Mouse (Mus musculus) thymus, adult 2 months (tissue): ENCODE measurements at regions not wholly inside any gene's neighbourhood (a gene's known extent, or its start where the extent isn't known, plus 50 kb on each side); places are given as distances from the start of the nearest gene placed in this dataset.

Experiments used
- DNase-seq: peaks from one replicate; pipeline ENCODE4 v3.0.0; 2021
- H3K27ac ChIP-seq: fragments of 200-500 bp; 2 replicates; pipeline ENCODE4 v1.5.1; 2012; ENCODE audit warnings: low read length, control low read depth; ENCODE audit not compliant: control insufficient read depth, insufficient read depth
- H3K27me3 ChIP-seq: fragments of 200-500 bp; 2 replicates; pipeline ENCODE4 v1.6.1; 2012; ENCODE audit warnings: mild to moderate bottlenecking, low read length, moderate library complexity, mixed read lengths; ENCODE audit not compliant: control insufficient read depth, insufficient read depth
- H3K36me3 ChIP-seq: fragments of 200-500 bp; 2 replicates; pipeline ENCODE4 v1.6.1; 2012; ENCODE audit warnings: mild to moderate bottlenecking, low read length, moderate library complexity; ENCODE audit not compliant: control insufficient read depth, insufficient read depth
- H3K4me1 ChIP-seq: fragments of 200-500 bp; replicated peaks from 2 replicates; pipeline ENCODE4 v1.6.1; 2012; ENCODE audit warnings: low read length; ENCODE audit not compliant: control insufficient read depth, insufficient read depth
- H3K4me3 ChIP-seq: fragments of 200-500 bp; 2 replicates; pipeline ENCODE4 v1.5.1; 2012; ENCODE audit warnings: mild to moderate bottlenecking, low read length, control low read depth, moderate library complexity; ENCODE audit not compliant: control insufficient read depth, insufficient read depth
- CTCF ChIP-seq: fragments of 200-500 bp; IDR thresholded peaks from 2 replicates; pipeline ENCODE4 v1.5.1; 2012; ENCODE audit warnings: mild to moderate bottlenecking, control low read depth, low read length, moderate library complexity, borderline replicate concordance; ENCODE audit not compliant: control insufficient read depth, poor library complexity, insufficient read depth; ENCODE audit errors: extremely low read depth
- POLR2A ChIP-seq: fragments of 200-500 bp; IDR thresholded peaks from 2 replicates; pipeline ENCODE4 v1.6.1; 2012; ENCODE audit warnings: mild to moderate bottlenecking, low read length, control low read depth, moderate library complexity; ENCODE audit not compliant: control insufficient read depth, poor library complexity, insufficient read depth; ENCODE audit errors: extremely low read depth
- WGBS: fragments of 180-500 bp; shearing (Covaris S2); methylation state at CpG from one replicate; pipeline ENCODE4 v1.1.7; 2018; 5-methylcytosine and 5-hydroxymethylcytosine counted together

DNA sequence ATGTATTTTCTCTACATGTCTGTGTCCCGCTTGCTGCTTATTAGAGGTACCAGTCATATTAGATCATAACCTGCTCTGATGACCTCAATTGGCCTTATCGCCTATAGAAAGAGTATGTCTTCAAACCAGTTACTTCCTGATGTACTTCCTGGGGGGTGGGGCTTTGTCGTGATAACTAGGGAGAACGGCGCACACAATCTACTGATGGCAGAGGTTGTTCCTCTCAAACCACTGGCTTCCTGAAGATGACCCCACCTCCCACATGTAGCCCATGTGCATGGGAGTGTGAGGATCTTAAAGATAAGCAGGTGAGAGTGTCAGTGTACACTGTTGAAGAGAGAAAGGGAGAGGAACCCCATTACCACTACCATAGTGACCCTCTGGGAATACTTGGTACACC lies 84.4 kb upstream of the Cd93 start:
- no peak for DNase-seq
- Histone ChIP-seq H3K36me3 (no peaks in the 10 kb centered on the region), H3K4me3 (no peak overlapping the region), H3K27ac (no peak overlapping the region), H3K4me1 (no peaks in the 10 kb centered on the region), H3K27me3 (no peaks in the 10 kb centered on the region)
- WGBS: 28% methylated on average over 5 of the region's 5 CpGs
- TF ChIP-seq POLR2A: no peak
- no peak for TF ChIP-seq CTCF

- TF ChIP-seq CTCF (no peak), POLR2A (no peak)
- 95% methylated on average over 6 of the region's 6 CpGs for WGBS
- Histone ChIP-seq H3K4me1 (no peaks in the 10 kb centered on the region), H3K36me3 (no peaks in the 10 kb centered on the region), H3K27me3 (no peaks in the 10 kb centered on the region), H3K4me3 (no peak overlapping the region), H3K27ac (no peak overlapping the region)
- DNase-seq: no peak
Observed at GRCm38 (mm10) chr2:148525496-148525895, 82.1 kb upstream of the Cd93 start.

GRCm38 (mm10) chr2:148523401-148523800 lies 80.0 kb upstream of the Cd93 start:
- Histone ChIP-seq H3K27me3 (no peaks in the 10 kb centered on the region), H3K36me3 (no peaks in the 10 kb centered on the region), H3K27ac (no peak overlapping the region), H3K4me3 (no peak overlapping the region), H3K4me1 (no peaks in the 10 kb centered on the region)
- TF ChIP-seq CTCF (no peak), POLR2A (no peak)
- no peak for DNase-seq
- 89% methylated on average over 3 of the region's 3 CpGs for WGBS

DNA sequence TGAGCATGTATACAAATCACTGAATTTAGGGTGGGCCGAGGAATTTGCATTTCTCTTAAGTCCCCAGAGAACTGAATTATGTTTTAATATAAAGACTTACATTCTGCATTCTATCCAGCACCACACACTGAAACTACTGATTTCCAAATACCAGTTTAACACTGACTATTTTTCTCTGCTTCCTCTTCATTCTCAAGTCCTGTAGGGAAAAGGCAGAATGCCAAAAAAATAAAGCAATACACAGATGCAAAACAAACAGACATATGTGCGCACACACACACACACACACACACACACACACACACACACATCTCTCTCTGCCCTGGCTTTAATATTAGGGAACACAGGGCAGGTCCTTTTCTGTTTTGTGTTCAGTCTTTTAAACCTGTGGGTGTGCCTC lies 79.6 kb upstream of the Cd93 start:
- no peak for DNase-seq
- 86% methylated on average over 2 of the region's 2 CpGs for WGBS
- no peak overlapping the region for H3K4me3 ChIP-seq
- no peak overlapping the region for H3K27ac ChIP-seq
- H3K27me3 ChIP-seq: no peaks in the 10 kb centered on the region
- no peak for TF ChIP-seq POLR2A
- no peak for TF ChIP-seq CTCF
- no peaks in the 10 kb centered on the region for H3K4me1 ChIP-seq
- no peaks in the 10 kb centered on the region for H3K36me3 ChIP-seq

DNA sequence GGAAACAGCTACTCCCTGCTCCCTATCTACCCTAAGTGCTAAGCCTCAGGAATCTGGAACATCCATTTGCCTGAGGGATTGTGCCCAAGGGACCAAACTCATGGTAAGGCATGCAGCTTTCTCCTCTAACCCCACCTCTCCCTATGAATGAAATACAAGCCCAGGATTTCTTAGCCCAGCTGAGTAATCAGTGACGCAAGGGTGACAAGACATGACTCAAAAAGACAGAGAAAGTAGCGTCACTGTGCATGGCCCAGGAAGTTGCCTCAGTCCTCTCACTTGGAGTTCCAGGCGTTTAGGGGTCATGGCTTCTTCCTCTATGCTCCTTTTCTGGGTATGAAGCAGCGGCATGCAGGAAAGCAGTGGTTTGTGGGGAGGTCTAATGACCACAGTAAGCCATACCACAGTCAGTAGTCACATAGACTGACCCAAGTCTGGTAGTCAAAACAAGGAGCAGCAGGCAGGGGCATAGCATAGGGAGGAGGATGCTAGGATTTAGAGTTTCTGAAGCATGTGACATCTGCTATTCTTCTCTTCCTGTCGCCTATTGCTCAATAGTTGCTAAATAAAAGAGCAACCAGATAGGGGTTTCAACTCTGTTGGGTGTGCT lies 78.7 kb upstream of the Cd93 start:
- no peak for DNase-seq
- WGBS: 24% methylated on average over 5 of the region's 5 CpGs
- no peak for TF ChIP-seq POLR2A
- no peak for TF ChIP-seq CTCF
- no peaks in the 10 kb centered on the region for H3K27me3 ChIP-seq
- no peak overlapping the region for H3K27ac ChIP-seq
- no peaks in the 10 kb centered on the region for H3K36me3 ChIP-seq
- no peaks in the 10 kb centered on the region for H3K4me1 ChIP-seq
- H3K4me3 ChIP-seq: no peak overlapping the region

DNA sequence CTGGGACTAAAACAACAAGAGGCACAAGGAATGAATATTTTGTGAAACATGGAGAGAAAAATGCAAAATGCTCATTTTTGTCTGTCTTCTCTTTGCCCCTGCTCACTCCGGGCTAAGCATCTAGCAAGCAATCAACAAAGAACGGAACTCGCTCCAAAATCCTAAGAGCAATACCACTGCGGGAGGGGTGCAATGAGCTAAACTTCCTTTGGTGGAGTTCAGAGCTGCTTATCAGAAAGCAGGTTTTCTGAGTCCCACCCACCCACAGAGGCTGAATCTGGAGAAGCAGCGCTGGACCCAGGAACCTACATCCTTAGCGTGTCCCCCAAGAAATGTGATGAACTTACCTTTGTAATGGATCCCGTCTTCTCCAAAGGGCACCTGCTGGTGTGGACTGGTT lies 76.9 kb upstream of the Cd93 start:
- H3K4me3 ChIP-seq: no peak overlapping the region
- TF ChIP-seq CTCF (no peak), POLR2A (no peak)
- H3K27me3 ChIP-seq: no peaks in the 10 kb centered on the region
- no peaks in the 10 kb centered on the region for H3K4me1 ChIP-seq
- 37% methylated on average over 7 of the region's 7 CpGs for WGBS
- H3K27ac ChIP-seq: no peak overlapping the region
- H3K36me3 ChIP-seq: no peaks in the 10 kb centered on the region
- no peak for DNase-seq
